Mouse (Mus musculus) T-helper 2 cell (primary cell): ENCODE results near the gene Padi2.

Experiments
- in situ Hi-C: fragments of 300-600 bp; cut with MboI, MseI; formaldehyde crosslinking; loops from one replicate; pipeline ENCODE4 v1.15.1; 2025; ENCODE audit warnings: high pct_unique_total_duplicates

The Padi2 gene

DNA sequence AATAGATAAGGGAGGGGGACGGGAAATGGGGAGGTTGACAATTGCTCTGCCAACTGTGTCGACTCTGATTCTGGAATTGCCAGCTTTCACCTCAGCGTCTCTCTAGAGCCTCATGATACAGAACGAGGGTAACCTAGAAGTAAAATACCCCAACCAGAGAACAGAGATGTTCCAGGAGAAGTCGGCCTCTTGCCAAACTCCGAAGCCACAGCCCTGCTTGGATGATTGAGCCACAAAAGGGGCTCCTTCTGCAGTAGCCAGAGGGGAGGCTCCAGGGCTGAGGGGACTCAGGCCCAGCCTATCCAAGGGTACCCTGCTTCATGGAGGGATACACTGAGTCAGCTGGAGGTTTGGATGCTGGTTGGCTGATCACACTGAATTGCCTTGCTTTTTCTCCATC lies 52.2 kb downstream of the Padi2 start:
- in situ Hi-C loops, result loop anchor here (5.0 to 10.0 kb wide), 2 partner anchors 46 to 1324 kb away; no protein-coding TSS in a partner anchor

DNA sequence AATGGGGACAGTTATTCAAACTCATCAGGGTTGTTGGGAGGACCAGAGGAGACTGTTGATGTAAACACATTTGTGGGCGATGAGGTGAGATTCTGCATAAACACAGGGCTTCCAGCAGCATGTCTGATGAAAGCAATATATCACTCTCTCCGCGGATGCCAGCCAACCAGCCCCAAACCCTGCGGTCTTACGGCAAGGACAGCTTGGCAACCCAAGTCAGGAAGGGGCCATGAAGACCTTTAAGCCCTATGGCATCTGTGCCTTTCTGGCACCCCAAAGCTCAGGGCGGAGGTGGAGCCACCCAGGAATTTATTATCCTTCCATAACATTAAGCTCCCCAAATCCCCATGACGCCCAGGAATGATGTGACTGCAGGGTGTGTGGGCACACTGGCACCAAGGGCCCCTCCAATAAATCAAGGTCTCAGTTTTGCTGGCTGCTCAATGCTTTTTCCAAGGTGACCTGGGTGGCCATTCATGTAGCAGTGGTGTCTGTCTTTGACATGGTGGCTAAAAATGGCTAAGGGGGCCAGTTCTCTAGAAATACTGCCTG lies 53.1 kb downstream of the Padi2 start:
- in situ Hi-C loops, result loop anchor here (5.0 to 10.0 kb wide), 2 partner anchors 47 to 1324 kb away; no protein-coding TSS in a partner anchor

DNA sequence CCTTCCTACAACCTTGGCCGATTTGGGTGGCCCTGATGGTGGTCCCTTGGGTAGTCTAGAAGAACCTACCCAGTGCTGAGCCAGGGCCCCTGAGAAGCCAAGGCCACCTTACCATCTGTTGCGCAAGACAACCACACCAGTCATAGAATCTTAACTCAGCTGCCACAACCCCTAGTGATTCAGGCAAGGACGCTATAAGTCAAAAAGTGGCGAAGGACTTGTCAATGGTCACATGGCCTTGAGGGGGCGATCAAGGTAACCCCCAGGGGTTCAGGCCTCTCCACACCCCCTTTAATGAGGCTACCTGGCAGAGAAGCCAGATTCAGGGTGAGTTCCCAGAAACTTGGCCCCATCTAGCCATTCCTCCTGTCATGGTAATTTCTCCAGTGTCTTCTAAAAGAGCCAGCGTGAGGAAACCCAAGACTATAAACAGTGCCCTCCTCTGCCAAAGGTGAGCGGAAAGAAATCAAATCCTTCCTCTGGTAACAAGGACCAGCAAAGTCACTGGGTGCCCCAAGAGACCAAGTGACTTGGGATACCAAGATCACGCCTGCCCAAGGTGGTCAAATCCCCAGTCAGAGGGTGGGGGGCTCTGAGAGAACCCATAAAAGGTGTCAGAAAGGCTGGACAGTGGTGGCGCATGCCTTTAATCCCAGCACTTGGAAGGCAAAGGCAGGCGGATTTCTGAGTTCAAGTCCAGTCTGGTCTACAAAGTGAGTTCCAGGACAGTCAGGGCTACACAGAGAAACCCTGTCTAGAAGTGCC lies 53.8 kb downstream of the Padi2 start:
- in situ Hi-C loops, result loop anchor here (5.0 to 10.0 kb wide), 4 partner anchors 48 to 1325 kb away; partner anchors contain the start of gene Crocc

DNA sequence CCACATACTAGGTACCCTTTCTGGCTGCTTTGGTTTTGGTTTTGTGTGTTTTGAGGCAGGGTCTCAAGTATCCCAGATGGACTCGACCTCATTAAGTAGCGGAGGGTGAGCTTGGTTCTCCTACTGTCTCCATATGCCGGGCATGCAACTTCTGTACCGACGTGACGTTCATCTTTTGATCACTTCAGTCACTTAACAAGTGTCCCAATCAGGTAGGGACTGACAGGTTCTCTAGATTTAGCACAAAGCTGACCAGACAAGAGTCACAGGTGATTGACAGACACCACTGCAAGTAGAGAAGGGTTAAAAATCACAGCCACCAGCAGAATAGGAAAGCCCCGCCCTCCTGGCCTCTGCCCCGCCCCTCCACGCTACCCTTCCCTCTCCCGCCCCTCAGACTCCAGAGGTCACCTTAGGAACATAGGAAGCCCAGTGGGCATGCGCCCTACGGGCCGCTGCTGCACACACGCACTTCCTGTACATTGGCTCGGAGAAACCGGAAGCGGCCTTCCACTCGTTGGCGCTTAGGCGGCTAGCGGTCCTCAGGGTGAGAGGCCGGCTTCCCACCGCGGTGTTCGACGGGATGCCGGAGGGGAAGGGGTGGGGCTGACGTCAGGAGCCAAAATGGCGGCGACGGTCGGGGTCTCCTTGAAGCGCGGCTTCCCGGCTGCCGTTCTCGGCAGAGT lies 54.8 kb downstream of the Padi2 start, which contains the start of gene Sdhb:
Gene Sdhb, plus strand, starts transcription at position 423 of the 686 bp plus-strand sequence.
- in situ Hi-C loops, result loop anchor here (5.0 kb wide), 2 partner anchors 101 to 139 kb away; partner anchors contain the start of gene Crocc

DNA sequence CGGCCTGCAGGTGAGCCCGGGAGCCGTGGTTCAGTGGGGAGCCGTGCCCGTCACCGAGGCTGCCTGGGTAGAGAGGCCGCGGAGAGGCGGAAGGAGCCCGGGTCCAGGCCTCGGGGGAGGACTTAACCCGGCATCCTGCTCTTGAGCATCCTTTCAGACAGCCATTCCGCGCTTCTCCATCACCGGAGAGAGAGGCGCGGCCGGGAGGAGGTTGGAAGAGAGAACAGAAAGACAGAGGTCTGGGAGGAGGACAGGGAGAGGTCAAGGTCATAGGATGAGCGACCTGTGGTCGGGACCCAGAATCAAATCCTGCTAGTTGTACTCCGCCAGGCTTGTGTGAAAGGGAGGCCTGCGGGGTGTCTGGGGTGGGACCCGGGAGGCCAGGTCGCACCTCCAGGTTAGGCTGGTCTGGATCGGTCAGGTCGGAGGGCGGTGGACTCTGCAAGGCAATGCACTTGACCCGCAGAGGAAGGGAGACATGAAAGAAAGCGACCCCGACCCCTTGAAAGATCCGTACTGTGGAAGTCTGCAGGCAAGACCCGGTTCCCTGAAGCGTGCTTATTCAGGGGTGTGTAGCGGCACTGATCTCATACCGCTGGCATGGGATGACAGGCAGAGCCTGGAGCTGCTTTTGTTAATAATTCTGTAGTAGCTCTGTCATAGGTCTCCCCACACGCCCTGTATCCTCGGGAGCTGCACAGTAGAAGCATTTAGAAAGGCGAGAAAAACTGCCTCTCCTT lies 55.5 kb downstream of the Padi2 start:
- in situ Hi-C loops, result loop anchor here (5.0 kb wide), 2 partner anchors 101 to 139 kb away; partner anchors contain the start of gene Crocc

DNA sequence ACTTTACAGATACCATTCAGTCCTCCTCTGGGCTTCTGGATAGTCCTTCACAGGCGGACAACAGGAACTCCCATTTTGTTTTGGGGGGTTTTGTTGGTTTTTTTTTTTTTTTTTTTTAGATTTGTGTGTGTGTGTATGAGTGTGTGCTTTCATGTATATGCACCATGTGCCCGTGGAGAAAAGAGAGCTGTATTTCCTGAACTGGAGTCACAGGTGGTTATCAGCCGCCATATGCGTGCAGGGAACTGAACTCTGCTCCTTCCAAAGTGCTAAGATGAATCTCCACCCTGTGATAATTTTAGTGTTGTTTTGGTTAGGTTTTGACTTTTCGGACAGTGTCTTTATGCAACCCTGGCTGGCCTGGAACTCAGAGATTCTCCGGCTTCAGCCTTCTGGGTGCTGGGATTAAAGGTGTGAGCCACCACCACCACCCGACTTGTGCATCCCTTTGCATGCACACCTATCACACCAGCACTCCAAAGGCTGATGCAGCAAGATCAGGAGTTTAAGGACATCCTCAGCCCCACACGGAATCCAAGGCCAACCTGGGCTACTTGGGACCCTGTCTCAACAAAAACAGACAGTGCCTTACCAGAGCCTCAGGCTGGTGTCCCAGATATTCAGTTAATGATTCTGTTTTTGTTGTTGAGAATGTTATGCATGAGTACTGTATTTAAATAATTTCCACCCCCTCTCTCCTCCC lies 56.2 kb downstream of the Padi2 start:
- in situ Hi-C loops, result loop anchor here (5.0 kb wide), 2 partner anchors 100 to 140 kb away; partner anchors contain the start of gene Crocc

DNA sequence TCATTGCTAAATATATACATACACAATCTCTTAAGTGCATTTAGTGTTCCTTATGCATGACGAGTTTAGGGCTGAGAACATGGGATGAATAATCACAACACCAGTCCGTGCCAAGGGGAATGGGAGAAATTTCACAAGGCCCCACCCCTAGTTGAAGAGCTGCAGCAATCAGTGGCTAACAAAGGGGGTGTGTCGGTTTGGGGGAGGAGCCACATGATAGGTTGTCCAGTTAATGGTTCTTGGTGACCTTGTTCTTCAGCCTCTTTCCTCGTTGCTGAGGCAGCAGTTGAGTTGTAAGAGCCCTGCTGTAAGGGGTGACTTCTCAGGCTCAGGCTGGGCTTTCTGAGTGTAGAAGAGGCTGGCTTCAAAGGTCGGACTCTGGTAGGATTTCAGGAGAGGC lies 56.8 kb downstream of the Padi2 start:
- in situ Hi-C loops, result loop anchor here (5.0 kb wide), 2 partner anchors 99 to 141 kb away; partner anchors contain the start of gene Crocc

DNA sequence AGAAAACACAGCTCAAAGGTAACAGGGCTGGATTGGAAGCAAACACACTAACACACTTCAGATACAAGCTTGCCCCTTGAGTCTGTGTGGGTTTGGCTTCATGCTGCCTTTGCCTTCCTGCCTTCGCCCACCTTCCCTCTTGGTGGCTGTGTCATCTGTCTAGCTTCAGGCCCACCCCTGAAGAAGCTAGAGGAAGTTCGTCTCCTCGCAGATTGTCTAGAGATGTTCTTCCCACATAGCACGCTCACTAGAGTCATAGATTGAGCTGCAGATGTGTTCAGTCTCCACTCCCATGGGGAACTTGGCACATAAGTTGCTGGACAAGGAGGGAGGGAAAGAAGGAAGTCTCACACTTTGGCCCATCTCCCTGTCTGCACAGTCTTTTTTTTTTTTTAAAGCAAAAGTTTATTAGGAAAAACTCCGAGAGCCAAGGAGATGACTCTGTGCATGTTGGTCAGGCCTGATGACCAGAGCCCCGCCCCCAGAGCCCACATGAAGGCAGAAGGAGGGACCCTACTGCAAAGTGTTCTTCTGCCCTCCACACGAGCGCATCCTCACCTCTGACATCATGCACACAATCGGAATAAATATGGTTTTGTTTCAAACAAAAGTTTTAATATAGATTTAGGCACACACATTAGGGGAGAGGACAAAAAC lies 57.9 kb downstream of the Padi2 start:
- in situ Hi-C loops, result loop anchor here (5.0 kb wide), 2 partner anchors 98 to 142 kb away; partner anchors contain the start of gene Crocc

DNA sequence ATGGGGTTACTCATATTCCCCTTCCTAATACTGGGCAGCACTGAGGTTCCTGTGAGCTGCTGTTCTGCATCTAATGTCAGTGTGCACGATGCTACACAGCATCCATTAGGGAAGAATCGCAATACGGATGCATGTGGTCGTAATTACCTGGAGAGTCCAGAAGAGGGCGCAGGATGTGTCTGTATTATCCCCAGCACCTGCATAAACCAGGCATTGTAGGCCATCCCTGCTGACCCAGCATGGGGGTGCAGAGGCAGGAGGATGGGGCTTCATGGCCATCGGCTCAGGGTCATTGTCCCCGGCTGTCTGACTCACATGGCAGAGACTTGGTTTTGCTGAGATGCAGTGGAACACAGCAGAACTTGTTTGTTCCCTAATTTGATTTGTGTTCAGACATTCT lies 58.5 kb downstream of the Padi2 start:
- in situ Hi-C loops, result loop anchor here (5.0 kb wide), 2 partner anchors 98 to 142 kb away; partner anchors contain the start of gene Crocc

DNA sequence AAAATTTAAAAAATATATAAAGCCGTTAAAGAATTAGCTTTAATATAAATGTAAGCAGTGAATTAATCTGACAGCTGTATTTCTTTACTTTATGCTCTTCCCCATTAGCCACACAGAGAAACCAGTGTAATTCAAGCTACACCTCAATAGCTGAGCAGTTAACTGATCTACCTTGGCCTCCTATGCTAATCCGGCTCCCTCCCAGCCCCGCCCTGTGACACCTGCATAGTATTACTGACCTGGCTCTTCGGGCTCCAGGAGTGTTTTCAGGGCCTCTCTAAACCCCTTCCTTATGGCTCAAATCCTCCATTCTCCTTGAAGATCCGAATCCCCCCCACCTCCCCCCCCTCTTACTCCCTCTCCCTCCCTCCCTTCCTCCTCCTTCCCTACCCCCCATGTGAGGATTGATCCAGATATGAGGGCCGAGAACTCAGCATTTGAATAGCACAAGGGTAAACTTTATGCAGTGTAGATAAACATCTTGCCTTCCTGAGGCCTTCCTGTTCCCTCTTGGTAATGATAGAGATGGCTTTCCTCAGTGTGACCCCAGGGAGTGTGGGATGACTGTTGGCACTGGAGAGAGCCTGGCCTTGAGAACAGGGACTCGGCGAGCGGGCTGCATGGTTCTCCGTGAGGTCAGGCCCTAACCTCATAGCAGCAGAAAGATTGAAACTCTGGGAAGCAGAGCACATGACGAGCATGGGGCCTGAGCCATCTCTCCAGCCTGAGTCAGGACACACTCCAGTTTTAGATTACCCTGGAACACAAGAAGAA lies 61.4 kb downstream of the Padi2 start:
- in situ Hi-C loops, result no loop called here

DNA sequence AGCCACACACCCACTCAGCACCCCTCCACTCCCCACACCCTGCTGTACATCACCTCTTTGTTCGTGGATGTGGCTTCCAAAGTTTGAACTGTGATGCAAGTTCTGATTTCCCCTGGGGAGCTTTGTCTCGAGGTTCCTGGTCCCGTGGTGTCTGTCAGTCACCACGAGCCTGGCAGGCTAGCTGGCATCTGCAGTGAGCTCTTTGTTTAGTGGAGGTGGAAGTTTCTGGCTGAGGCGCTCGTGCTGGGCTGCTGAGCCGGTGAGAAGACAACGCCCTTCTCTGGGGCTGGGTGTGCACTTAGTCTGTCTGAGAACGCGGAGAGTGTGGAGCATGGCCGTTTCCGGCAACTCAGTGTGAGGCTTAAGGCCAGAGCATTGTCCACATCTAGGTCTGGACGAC lies 65.5 kb downstream of the Padi2 start:
- in situ Hi-C loops, result no loop called here

DNA sequence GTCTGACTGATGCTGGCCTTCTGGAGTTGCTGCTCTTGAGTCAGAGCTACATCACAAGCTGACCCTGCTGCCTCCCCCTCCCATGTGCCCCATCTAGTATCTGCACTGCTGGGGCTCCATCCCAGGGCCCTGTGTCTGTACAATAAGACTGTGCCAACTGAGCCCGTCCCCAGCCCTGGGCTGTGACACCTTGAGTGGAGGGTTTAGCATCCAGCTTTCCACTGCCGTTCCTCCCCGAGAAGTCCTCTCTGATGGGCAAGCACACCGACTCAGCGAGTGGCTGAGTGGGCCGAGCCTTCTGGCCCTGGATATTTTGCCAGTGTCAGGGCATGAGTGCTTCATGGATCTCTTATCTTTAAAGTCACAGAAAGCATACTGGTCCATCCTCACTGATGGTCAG lies 68.3 kb downstream of the Padi2 start:
- in situ Hi-C loops, result no loop called here

DNA sequence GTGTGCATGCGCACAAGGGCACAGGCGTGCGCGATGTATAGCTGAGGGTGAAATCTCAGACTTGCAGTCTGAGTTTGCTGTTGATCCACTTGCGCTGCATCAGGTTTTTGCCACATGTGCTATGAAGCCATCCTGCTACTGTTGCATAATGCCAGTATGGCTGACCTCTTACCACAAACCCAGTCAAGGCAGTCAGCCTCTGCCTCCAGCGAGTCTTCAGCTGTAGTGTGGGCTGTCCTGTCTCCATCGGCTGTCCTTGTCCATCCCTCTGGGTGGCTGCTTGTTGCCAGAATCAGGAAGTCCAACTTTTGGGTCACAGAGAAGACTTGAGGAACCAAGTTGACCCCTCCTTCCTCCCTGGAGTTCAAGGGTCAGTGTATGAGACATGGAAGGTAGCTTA lies 69.2 kb downstream of the Padi2 start:
- in situ Hi-C loops, result no loop called here

DNA sequence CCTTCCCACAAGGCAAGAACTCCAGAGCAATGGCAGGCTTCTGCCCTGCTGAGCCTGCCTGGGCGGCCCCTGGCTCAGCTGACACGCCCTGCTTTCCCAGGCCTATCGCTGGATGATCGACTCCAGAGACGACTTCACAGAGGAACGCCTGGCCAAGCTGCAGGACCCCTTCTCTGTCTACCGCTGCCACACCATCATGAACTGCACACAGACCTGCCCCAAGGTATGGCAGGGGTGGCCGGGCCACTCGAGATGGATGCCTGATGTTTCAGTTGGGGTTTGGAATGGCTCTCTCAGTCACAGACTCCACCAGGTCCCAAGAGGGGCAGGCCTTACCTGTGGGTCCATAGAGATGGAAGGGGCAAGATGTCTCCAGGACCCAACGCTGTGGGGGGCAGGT lies 71.1 kb downstream of the Padi2 start:
- in situ Hi-C loops, result no loop called here

DNA sequence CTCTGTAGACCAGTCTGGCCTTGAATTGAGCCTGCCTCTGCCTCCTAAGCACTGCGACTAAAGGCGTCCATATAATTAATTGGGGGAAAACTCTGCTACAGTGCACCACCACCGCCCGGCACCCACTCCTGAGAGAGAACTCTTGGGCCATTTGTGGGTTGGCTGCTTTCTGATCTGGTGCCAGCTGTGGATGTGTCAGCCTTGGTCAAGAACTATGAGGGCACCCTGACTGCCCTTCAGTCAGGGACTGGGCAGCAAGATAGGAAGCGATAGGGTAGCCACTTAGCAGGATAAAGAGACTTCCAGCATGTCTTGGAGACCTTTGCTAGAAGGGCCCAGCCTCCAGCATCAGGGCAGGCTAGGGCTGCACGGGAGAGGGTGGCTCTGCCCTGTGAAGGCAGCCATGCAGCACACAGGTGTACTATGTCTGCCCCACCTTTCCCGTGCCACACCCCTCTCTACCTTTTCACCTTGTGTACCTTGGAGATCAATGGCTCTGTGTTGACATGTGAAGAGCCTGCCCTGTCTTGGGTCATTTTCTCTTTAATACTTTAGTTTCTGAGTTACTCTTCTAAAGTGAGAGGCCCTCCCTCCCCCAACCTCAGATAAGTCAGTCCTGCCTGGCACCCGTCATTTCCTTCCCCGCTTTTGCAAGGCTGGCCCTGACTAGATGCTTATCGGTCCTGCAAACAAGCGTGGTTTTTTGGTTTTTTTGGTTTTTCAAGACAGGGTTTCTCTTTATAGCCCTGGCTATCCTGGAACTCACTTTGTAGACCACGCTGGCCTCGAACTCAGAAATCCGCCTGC lies 71.9 kb downstream of the Padi2 start:
- in situ Hi-C loops, result no loop called here

DNA sequence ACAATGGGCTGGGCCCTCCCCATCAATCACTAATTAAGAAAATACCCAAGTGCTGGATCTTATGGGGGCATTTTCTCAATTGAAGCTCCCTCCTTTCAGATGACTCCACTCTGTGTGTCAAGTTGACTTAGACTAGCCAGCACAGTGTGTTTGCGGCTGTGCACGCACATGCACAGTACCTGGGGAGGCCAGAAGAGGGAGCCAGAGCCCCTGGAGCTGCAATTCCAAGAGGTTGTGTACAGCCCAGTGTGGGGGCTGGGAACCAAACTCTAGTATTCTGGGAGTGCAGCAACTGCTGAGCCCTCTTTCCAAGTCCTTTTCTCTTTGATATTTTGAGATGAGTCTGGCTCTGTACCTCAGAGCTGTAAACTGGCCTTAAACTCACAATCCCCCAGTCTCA lies 75.5 kb downstream of the Padi2 start:
- in situ Hi-C loops, result loop anchor here (5.0 kb wide), 1 partner anchor 51 kb away; no protein-coding TSS in a partner anchor

DNA sequence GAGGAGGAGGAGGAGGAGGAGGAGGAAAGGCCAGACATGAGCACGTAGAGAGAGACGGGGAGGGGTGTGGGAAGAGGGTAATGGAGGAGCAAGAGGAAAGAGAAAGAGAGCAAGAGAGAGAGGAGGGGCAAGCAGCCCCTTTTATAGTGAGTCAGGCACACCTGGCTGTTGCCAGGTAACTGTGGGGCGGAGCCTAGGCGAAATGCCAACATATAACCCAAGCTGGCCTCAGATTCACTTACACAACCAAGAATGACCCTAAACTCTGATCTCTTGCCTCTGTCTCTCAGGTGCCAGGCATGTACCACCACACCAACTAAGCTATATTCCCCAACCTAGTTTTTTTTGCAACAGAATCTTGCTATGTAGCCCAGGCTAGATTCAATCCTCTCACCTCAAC lies 76.7 kb downstream of the Padi2 start:
- in situ Hi-C loops, result loop anchor here (5.0 kb wide), 1 partner anchor 49 kb away; no protein-coding TSS in a partner anchor

DNA sequence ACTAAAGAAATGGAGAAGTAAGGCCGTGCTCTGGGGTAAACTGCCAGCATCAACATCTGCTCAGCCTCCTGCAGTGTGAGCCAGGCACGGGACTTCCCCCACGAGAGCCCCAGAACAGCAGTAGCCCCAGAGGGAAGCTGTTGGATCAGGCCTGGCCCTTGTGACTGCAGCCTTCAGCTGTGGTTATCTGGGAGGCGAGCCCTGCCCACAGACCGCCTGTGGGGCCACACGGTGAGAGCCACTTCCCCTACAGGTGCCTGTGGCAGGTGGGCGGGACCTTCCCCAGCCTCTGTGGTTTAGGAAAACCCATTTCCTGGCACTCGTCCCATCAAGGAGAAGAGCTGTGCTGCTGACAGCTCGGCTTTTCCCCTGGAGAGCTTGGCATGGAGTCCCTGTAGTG lies 77.3 kb downstream of the Padi2 start:
- in situ Hi-C loops, result loop anchor here (5.0 kb wide), 1 partner anchor 49 kb away; no protein-coding TSS in a partner anchor
